Mouse (Mus musculus) stomach, embryonic 16.5 days (tissue): ENCODE results near the gene Stard9. TPM values are rescaled to one million over a fixed set of nuclear protein-coding genes. Genes with fewer than 3 reads are reported as not detected.
A peak's percentile ranks its signal among the peaks of the same experiment; 100 is the strongest.
"Not testable (repeated sequence)": the region's sequence is repeated elsewhere in the genome, so short reads cannot be mapped to it uniquely, and the experiment has no call there.

Source experiments
- ATAC-seq: fragments of 200-750 bp; cut with Nextera tagmentation; 2 replicates; pipeline ENCODE4 v1.8.0; 2017; ENCODE audit warnings: moderate number of reproducible peaks, moderate TSS enrichment; ENCODE audit not compliant: insufficient read depth, low FRiP score
- H3K27ac ChIP-seq: fragments of 300-500 bp; sonication (generic); 2 replicates; pipeline ENCODE4 v1.5.1; 2014; ENCODE audit warnings: low read length
- H3K27me3 ChIP-seq: fragments of 300-500 bp; sonication (generic); 2 replicates; pipeline ENCODE4 v1.6.1; 2014; ENCODE audit warnings: low read length, control low read depth, mixed read lengths; ENCODE audit not compliant: control insufficient read depth, insufficient read depth
- H3K36me3 ChIP-seq: fragments of 300-500 bp; sonication (generic); 2 replicates; pipeline ENCODE4 v1.6.1; 2014; ENCODE audit warnings: low read length; ENCODE audit not compliant: control insufficient read depth, insufficient read depth
- H3K4me1 ChIP-seq: fragments of 300-500 bp; sonication (generic); 2 replicates; pipeline ENCODE4 v1.6.1; 2014; ENCODE audit warnings: low read length, control low read depth, mixed read lengths; ENCODE audit not compliant: control insufficient read depth, insufficient read depth
- H3K4me2 ChIP-seq: fragments of 300-500 bp; sonication (generic); 2 replicates; pipeline ENCODE4 v1.6.1; 2014; ENCODE audit warnings: low read depth, low read length, mixed read lengths
- H3K4me3 ChIP-seq: fragments of 300-500 bp; sonication (generic); replicated peaks from 2 replicates; pipeline ENCODE4 v1.5.1; 2014; ENCODE audit warnings: mild to moderate bottlenecking, low read length
- H3K9ac ChIP-seq: fragments of 300-500 bp; sonication (generic); 2 replicates; pipeline ENCODE4 v1.6.1; 2014; ENCODE audit warnings: low read length
- H3K9me3 ChIP-seq: fragments of 300-500 bp; sonication (generic); replicated peaks from 2 replicates; pipeline ENCODE4 v1.6.1; 2016; ENCODE audit warnings: low read length, control low read depth; ENCODE audit not compliant: control insufficient read depth
- WGBS: fragments of 180-500 bp; shearing (Covaris S2); extraction: QIAGEN DNeasy Blood & Tissue Kit; methylation state at CpG from one replicate; pipeline ENCODE4 v1.1.7; 2014; 5-methylcytosine and 5-hydroxymethylcytosine counted together
- polyA plus RNA-seq: library from polyadenylated mRNA; unstranded; fragments of >200 nt; fragmentation: Nextera tagmentation; extraction: Ambion mirVana; gene quantifications from 2 replicates; pipeline ENCODE4 v1.2.1, GENCODE M21; 2015

Stard9 gene
- polyA plus RNA-seq, 1 experiment from 2014 or later: 5.7 TPM

- H3K4me3 ChIP-seq: no peak overlapping the region
- no peaks in the 10 kb centered on the region for H3K36me3 ChIP-seq
- H3K9me3 ChIP-seq: no peaks in the 10 kb centered on the region
- no peaks in the 10 kb centered on the region for H3K27me3 ChIP-seq
- no peak for ATAC-seq
- H3K4me1 ChIP-seq: peaks cover 5% of the 10 kb centered on the region; the same call in 1 of the 2 replicates
- H3K27ac ChIP-seq: no peak overlapping the region
- no peak overlapping the region for H3K4me2 ChIP-seq
- no peak overlapping the region for H3K9ac ChIP-seq
Measured at GRCm38 (mm10) chr2:120662766-120663165, 33.8 kb downstream of the Stard9 start.

- H3K27me3 ChIP-seq: no peaks in the 10 kb centered on the region
- no peaks in the 10 kb centered on the region for H3K9me3 ChIP-seq
- peaks cover 5% of the 10 kb centered on the region; the same call in 1 of the 2 replicates for H3K4me1 ChIP-seq
- no peak overlapping the region for H3K4me3 ChIP-seq
- H3K36me3 ChIP-seq: no peaks in the 10 kb centered on the region
- no peak for ATAC-seq
- no peak overlapping the region for H3K27ac ChIP-seq
- H3K9ac ChIP-seq: 0 out of 2 replicates have a peak overlapping the region, but pooled peaks have one; percentile 14
- H3K4me2 ChIP-seq: no peak overlapping the region
- 71% methylated on average over 3 of the region's 3 CpGs for WGBS
Measured at GRCm38 (mm10) chr2:120663491-120664154, 34.7 kb downstream of the Stard9 start.

- H3K27me3 ChIP-seq: no peaks in the 10 kb centered on the region
- H3K4me1 ChIP-seq: peaks cover 5% of the 10 kb centered on the region; the same call in 1 of the 2 replicates
- no peak for ATAC-seq
- no peak overlapping the region for H3K9ac ChIP-seq
- WGBS: 86% methylated on average over 2 of the region's 2 CpGs
- no peaks in the 10 kb centered on the region for H3K36me3 ChIP-seq
- H3K4me2 ChIP-seq: no peak overlapping the region
- H3K9me3 ChIP-seq: no peaks in the 10 kb centered on the region
- H3K4me3 ChIP-seq: no peak overlapping the region
- H3K27ac ChIP-seq: no peak overlapping the region
Measured at GRCm38 (mm10) chr2:120667446-120667845, 38.5 kb downstream of the Stard9 start.

GRCm38 (mm10) chr2:120670253-120670652 lies 41.3 kb downstream of the Stard9 start:
- Histone ChIP-seq H3K4me3 (no peak overlapping the region), H3K36me3 (no peaks in the 10 kb centered on the region), H3K9me3 (no peaks in the 10 kb centered on the region), H3K27me3 (no peaks in the 10 kb centered on the region), H3K9ac (no peak overlapping the region), H3K4me2 (no peak overlapping the region), H3K4me1 (no peaks in the 10 kb centered on the region), H3K27ac (no peak overlapping the region)
- ATAC-seq: no peak
- 55% methylated on average over 2 of the region's 2 CpGs for WGBS

GRCm38 (mm10) chr2:120681151-120681550 lies 52.2 kb downstream of the Stard9 start:
- not testable (repeated sequence) for H3K4me3 ChIP-seq, ATAC-seq, H3K36me3 ChIP-seq, H3K4me1 ChIP-seq, H3K27ac ChIP-seq, H3K9ac ChIP-seq, H3K4me2 ChIP-seq, H3K27me3 ChIP-seq, H3K9me3 ChIP-seq
- WGBS: 83% methylated on average over 7 of the region's 7 CpGs

GRCm38 (mm10) chr2:120697767-120698166 lies 68.8 kb downstream of the Stard9 start:
- H3K4me1 ChIP-seq: no peaks in the 10 kb centered on the region
- H3K27ac ChIP-seq: no peak overlapping the region
- H3K4me3 ChIP-seq: no peak overlapping the region
- 83% methylated on average over 5 of the region's 5 CpGs for WGBS
- no peak overlapping the region for H3K4me2 ChIP-seq
- no peak for ATAC-seq
- H3K9ac ChIP-seq: no peak overlapping the region
- H3K36me3 ChIP-seq: no peaks in the 10 kb centered on the region; the same call in 1 of the 2 replicates
- no peaks in the 10 kb centered on the region for H3K9me3 ChIP-seq
- H3K27me3 ChIP-seq: no peaks in the 10 kb centered on the region

- H3K27ac ChIP-seq: no peak overlapping the region
- no peak overlapping the region for H3K9ac ChIP-seq
- no peaks in the 10 kb centered on the region for H3K4me1 ChIP-seq
- no peaks in the 10 kb centered on the region for H3K9me3 ChIP-seq
- no peaks in the 10 kb centered on the region for H3K27me3 ChIP-seq
- H3K36me3 ChIP-seq: no peaks in the 10 kb centered on the region; the same call in 1 of the 2 replicates
- H3K4me2 ChIP-seq: no peak overlapping the region
- no peak for ATAC-seq
- H3K4me3 ChIP-seq: no peak overlapping the region
- 76% methylated on average over 3 of the region's 3 CpGs for WGBS
Measured at GRCm38 (mm10) chr2:120700379-120700885, 71.5 kb downstream of the Stard9 start.

GRCm38 (mm10) chr2:120702675-120703074 lies 73.8 kb downstream of the Stard9 start:
- no peaks in the 10 kb centered on the region for H3K9me3 ChIP-seq
- H3K27me3 ChIP-seq: no peaks in the 10 kb centered on the region
- H3K4me3 ChIP-seq: no peak overlapping the region
- no peaks in the 10 kb centered on the region; the same call in 1 of the 2 replicates for H3K36me3 ChIP-seq
- H3K4me1 ChIP-seq: no peaks in the 10 kb centered on the region
- no peak overlapping the region for H3K27ac ChIP-seq
- WGBS: 69% methylated on average over 5 of the region's 5 CpGs
- no peak for ATAC-seq
- no peak overlapping the region for H3K4me2 ChIP-seq
- no peak overlapping the region for H3K9ac ChIP-seq

GRCm38 (mm10) chr2:120707041-120707440 lies 78.1 kb downstream of the Stard9 start:
- Histone ChIP-seq H3K36me3 (peaks cover under 1% of the 10 kb centered on the region; the same call in 1 of the 2 replicates), H3K9ac (no peak overlapping the region), H3K9me3 (no peaks in the 10 kb centered on the region), H3K27me3 (no peaks in the 10 kb centered on the region), H3K4me3 (no peak overlapping the region), H3K4me2 (no peak overlapping the region), H3K27ac (no peak overlapping the region), H3K4me1 (no peaks in the 10 kb centered on the region)
- no peak for ATAC-seq
